Mouse (Mus musculus): ENCODE data around the gene Lipk. TPM values are rescaled to one million over a fixed set of nuclear protein-coding genes. Genes with fewer than 3 reads are reported as not detected.

Lipk gene
- total RNA-seq, 2 experiments from 2014 or later = not detected

Small RNAs within 50 kb of the gene (microRNA-seq; reads per million reads assigned to microRNA genes)
- gene Gm23334 (ENCODE audit: borderline replicate concordance in 2 of 2) = 0 reads per million in 2 experiments

Other genes with a start within 250 kb of the Lipk start
- gene Lipo3, start 246.3 kb upstream of the Lipk start, total RNA-seq (2021) = 1 to 10 TPM; 4.3 to 4.6 TPM
- not detected for gene Lipo1, start 220.8 kb upstream of the Lipk start, total RNA-seq (2021)
- gene Lipf, start 47.1 kb upstream of the Lipk start, total RNA-seq (2021) = not detected
- gene Lipn, start 59.1 kb downstream of the Lipk start, total RNA-seq (2021) = not detected
- gene Lipm, start 92.6 kb downstream of the Lipk start, total RNA-seq (2021) = not detected
- gene Ankrd22, start 157.8 kb downstream of the Lipk start, total RNA-seq (2021) = not detected
- 1 to 10 TPM in 1 of 2 experiments, under 1 TPM in 1; 0.61 to 1.2 TPM for gene Stambpl1, start 183.9 kb downstream of the Lipk start, total RNA-seq (2021)
- gene Acta2, start 247.3 kb downstream of the Lipk start, total RNA-seq (2021) = 100 to 1,000 TPM in 1 of 2 experiments, 10 to 100 TPM in 1; 66.9 to 129 TPM